ENCODE assay signal across 8 mouse cellular contexts in the genomic region with DNA sequence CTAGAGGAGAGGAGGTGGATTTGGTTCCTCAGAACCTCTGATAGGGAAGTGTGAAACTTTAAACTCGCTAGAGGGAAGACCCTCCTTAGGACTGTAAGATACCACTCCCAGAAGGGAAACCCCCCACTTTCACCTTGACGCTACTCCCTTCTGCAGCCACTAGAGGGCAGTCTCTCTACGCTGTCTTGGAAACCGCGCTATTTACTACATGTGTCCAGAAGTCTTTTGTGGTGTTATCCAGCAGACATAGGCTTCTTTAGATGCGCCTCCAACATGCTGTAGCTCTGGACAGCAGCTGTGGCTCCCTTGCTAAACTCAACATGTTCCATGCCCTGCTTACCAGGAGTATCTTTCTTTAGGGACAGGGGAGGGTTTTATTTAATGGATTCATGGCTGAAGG. TPM values are rescaled to one million over a fixed set of nuclear protein-coding genes. Genes with fewer than 3 reads are reported as not detected.
DNase-seq lines count a peak whose midpoint lies in the region; ATAC-seq lines count a peak whose summit lies in the region.

No protein-coding gene starts in this region.

- H3K27ac ChIP-seq in embryonic facial prominence, embryonic 11.5 days (replicated peaks; ENCODE audit: low read depth, low read length), result no peak overlapping the region
- no peak overlapping the region for H3K27ac ChIP-seq in hindbrain, embryonic 14.5 days
- no peak overlapping the region for H3K27ac ChIP-seq in midbrain, embryonic 15.5 days

- no peak overlapping the region for H3K9ac ChIP-seq in embryonic facial prominence, embryonic 11.5 days (replicated peaks; ENCODE audit: low read length)
- H3K9ac ChIP-seq in hindbrain, embryonic 14.5 days, result no peak overlapping the region
- no peak overlapping the region for H3K9ac ChIP-seq in midbrain, embryonic 15.5 days

- no peaks in the 10 kb centered on the region for H3K27me3 ChIP-seq in embryonic facial prominence, embryonic 11.5 days (ENCODE audit: control insufficient read depth, insufficient read depth, low read length)
- H3K27me3 ChIP-seq in hindbrain, embryonic 14.5 days (ENCODE audit: control insufficient read depth, insufficient read depth, low read length), result no peaks in the 10 kb centered on the region
- no peaks in the 10 kb centered on the region for H3K27me3 ChIP-seq in midbrain, embryonic 15.5 days (replicated peaks)

- no peak overlapping the region for H3K4me3 ChIP-seq in embryonic facial prominence, embryonic 11.5 days (ENCODE audit: low read depth, low read length)
- H3K4me3 ChIP-seq in hindbrain, embryonic 14.5 days (replicated peaks; ENCODE audit: low read length), result no peak overlapping the region
- H3K4me3 ChIP-seq in midbrain, embryonic 15.5 days, result no peak overlapping the region

- no peak for ATAC-seq in embryonic facial prominence, embryonic 11.5 days (replicated peaks; ENCODE audit: insufficient number of reproducible peaks, low FRiP score, low TSS enrichment, low read depth)
- ATAC-seq in hindbrain, embryonic 14.5 days (ENCODE audit: low FRiP score), result peak; percentile 62; the same call in 1 of the 2 replicates
- ATAC-seq in midbrain, embryonic 15.5 days (replicated peaks), result peak; percentile 73

- no peak overlapping the region for H3K4me2 ChIP-seq in embryonic facial prominence, embryonic 11.5 days (ENCODE audit: low read depth, low read length)
- H3K4me2 ChIP-seq in hindbrain, embryonic 14.5 days (replicated peaks), result no peak overlapping the region
- H3K4me2 ChIP-seq in midbrain, embryonic 15.5 days, result no peak overlapping the region

- no peaks in the 10 kb centered on the region for H3K9me3 ChIP-seq in embryonic facial prominence, embryonic 11.5 days (replicated peaks; ENCODE audit: control insufficient read depth, low read length)
- H3K9me3 ChIP-seq in hindbrain, embryonic 14.5 days (ENCODE audit: control insufficient read depth, low read length), result no peaks in the 10 kb centered on the region
- no peaks in the 10 kb centered on the region for H3K9me3 ChIP-seq in midbrain, embryonic 15.5 days

- H3K4me1 ChIP-seq in embryonic facial prominence, embryonic 11.5 days (ENCODE audit: control insufficient read depth, insufficient read depth, low read length), result no peaks in the 10 kb centered on the region
- 0 out of 2 replicates have a peak, but pooled peaks cover 4% of the 10 kb centered on the region for H3K4me1 ChIP-seq in hindbrain, embryonic 14.5 days (replicated peaks; ENCODE audit: control insufficient read depth, insufficient read depth, low read length)
- H3K4me1 ChIP-seq in midbrain, embryonic 15.5 days, result peaks cover 3% of the 10 kb centered on the region

- WGBS in embryonic facial prominence, embryonic 11.5 days, result under 1% methylated on average over 6 of the region's 6 CpGs
- WGBS in hindbrain, embryonic 14.5 days, result 2% methylated on average over 6 of the region's 6 CpGs
- WGBS in midbrain, embryonic 15.5 days, result 1% methylated on average over 6 of the region's 6 CpGs

- DNase-seq in left cerebral cortex, postnatal 14 days (ENCODE audit: low spot score in 2 of 2), result peak; percentile 45 to 62
- no peak for DNase-seq in left cerebral cortex, adult 8-10 months (ENCODE audit: low spot score in 2 of 2)
- DNase-seq in adrenal gland, postnatal 36 days, result peak; percentile 61 to 66
- DNase-seq in embryonic facial prominence, embryonic 11.5 days (ENCODE audit: low spot score), result peak; percentile 91
- DNase-seq in hindbrain, embryonic 14.5 days (ENCODE audit: low spot score), result peak; percentile 89
- peak; percentile 34 to 48 for DNase-seq in left cerebral cortex, postnatal 36 days (ENCODE audit: low spot score in 2 of 2)
- DNase-seq in thymus, postnatal 14 days, result peak; percentile 51

- no peaks in the 10 kb centered on the region for H3K36me3 ChIP-seq in embryonic facial prominence, embryonic 11.5 days (replicated peaks; ENCODE audit: control insufficient read depth, insufficient read depth, low read depth, low read length)
- H3K36me3 ChIP-seq in hindbrain, embryonic 14.5 days (replicated peaks; ENCODE audit: control insufficient read depth, insufficient read depth), result no peaks in the 10 kb centered on the region
- no peaks in the 10 kb centered on the region for H3K36me3 ChIP-seq in midbrain, embryonic 15.5 days (replicated peaks)

- intact Hi-C loops in left cerebral cortex, postnatal 14 days (cut with DNase I), result loop anchor here (2.0 to 10.0 kb wide), 3 partner anchors 138 to 346 kb away; no protein-coding TSS in a partner anchor
- intact Hi-C loops in left cerebral cortex, postnatal 36 days (cut with DNase I), result loop anchor here (2.0 to 5.0 kb wide), 3 partner anchors 140 to 344 kb away; a partner anchor contains a TSS

RNA-seq across cellular contexts. Expression of a gene that starts 54.8 kb away (rescaled TPM):
- 10 to 100 TPM; 36.6 to 40.4 TPM for total RNA-seq in left cerebral cortex, postnatal 14 days (2021)
- total RNA-seq in left cerebral cortex, adult 8-10 months (2022), result 10 to 100 TPM; 18.9 to 24.8 (median 19.9) TPM
- 1 to 10 TPM; 9.1 to 9.4 TPM for total RNA-seq in adrenal gland, postnatal 36 days (2021)
- polyA plus RNA-seq in embryonic facial prominence, embryonic 11.5 days (2014; fragmentation: Nextera tagmentation; extraction: Ambion mirVana), result 319 and 335 TPM in 2 replicates
- 202 and 203 TPM in 2 replicates for polyA plus RNA-seq in hindbrain, embryonic 14.5 days (2014; fragmentation: Nextera tagmentation; extraction: Ambion mirVana)
- 10 to 100 TPM; 26.2 to 26.6 TPM for total RNA-seq in left cerebral cortex, postnatal 36 days (2021)
- 307 and 327 TPM in 2 replicates for polyA plus RNA-seq in midbrain, embryonic 15.5 days (2015; fragmentation: Nextera tagmentation; extraction: Ambion mirVana)

Comparison
In these comparisons a context has a peak if more than half of its experiments do, and no peak if none do; other contexts are left out.
1. DNase-seq: peak in left cerebral cortex, postnatal 14 days (2 of 2), adrenal gland, postnatal 36 days (2 of 2), embryonic facial prominence, embryonic 11.5 days (single experiment), hindbrain, embryonic 14.5 days (single experiment), left cerebral cortex, postnatal 36 days (2 of 2) and thymus, postnatal 14 days (single experiment); none in left cerebral cortex, adult 8-10 months (0 of 2).